Mouse (Mus musculus) fibroblast of lung, adult 2 months (primary cell): ENCODE results near the gene Cntnap1.
"Not testable (repeated sequence)": the region's sequence is repeated elsewhere in the genome, so short reads cannot be mapped to it uniquely, and the experiment has no call there.

Source experiments
- DNase-seq: peaks from one replicate; pipeline ENCODE4 v3.0.0-alpha.2; 2011; ENCODE audit warnings: low read depth

Cntnap1 gene

GRCm38 (mm10) chr11:101170354-101170810 lies at the start of gene Cntnap1:
Gene Cntnap1 (plus strand): TSS chr11:101170523.
- DNase-seq: no peak

GRCm38 (mm10) chr11:101120545-101121188 lies 49.7 kb upstream of the Cntnap1 start:
- DNase-seq: no peak

- not testable (repeated sequence) for DNase-seq
These were observed 45.8 kb upstream of the Cntnap1 start for GRCm38 (mm10) chr11:101124494-101124893.

- not testable (repeated sequence) for DNase-seq
These were observed 45.3 kb upstream of the Cntnap1 start for GRCm38 (mm10) chr11:101125008-101125407.

DNA sequence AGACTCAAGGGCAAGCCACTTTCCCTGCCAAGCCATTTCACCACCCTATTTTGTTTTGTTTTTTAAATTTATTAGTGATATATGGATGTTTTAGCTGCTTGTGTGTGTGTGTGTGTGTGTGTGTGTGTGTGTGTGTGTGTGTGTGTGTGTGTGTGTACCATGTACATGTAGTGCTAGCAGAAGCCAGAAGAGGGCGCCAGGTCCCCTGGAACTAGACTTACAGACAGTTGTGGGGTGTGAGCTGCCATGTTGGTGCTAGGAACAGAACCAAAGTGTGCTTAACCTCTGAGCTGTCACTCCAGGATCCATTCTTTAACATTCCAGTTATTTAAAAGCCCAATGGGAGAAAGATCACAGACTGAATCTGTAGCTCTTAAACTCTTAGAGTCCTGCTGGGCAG lies 43.2 kb upstream of the Cntnap1 start:
- no peak for DNase-seq

- DNase-seq: no peak
These were observed 41.2 kb upstream of the Cntnap1 start for GRCm38 (mm10) chr11:101128996-101129577.

- DNase-seq: no peak
These were observed 40.1 kb upstream of the Cntnap1 start for GRCm38 (mm10) chr11:101130056-101130756.

- DNase-seq: no peak
These were observed 39.1 kb upstream of the Cntnap1 start for GRCm38 (mm10) chr11:101131187-101131586.

GRCm38 (mm10) chr11:101131701-101132100 lies 38.6 kb upstream of the Cntnap1 start:
- no peak for DNase-seq

DNA sequence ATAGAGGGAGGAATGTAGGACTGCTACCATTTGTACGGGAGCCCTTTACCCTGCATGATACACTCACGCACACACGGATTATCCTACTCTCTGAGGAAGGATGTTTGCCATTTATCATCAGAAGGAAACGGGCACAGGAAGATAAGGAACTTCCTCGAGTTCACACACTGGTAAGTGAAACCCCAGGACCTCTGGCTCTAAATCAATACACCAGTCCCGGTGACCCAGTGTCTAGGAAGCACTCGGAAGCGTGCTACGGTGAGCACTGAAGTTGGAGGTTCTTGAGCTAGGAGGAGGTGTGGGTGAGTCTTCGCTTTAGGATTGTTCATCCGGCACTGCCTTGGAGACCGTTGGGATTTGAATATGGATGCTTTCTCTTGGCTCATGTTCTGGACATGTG lies 37.3 kb upstream of the Cntnap1 start:
- DNase-seq: no peak

GRCm38 (mm10) chr11:101134217-101134865 lies 36.0 kb upstream of the Cntnap1 start:
- no peak for DNase-seq

- DNase-seq: no peak
These were observed 33.3 kb upstream of the Cntnap1 start for GRCm38 (mm10) chr11:101137000-101137399.

- no peak for DNase-seq
These were observed 31.7 kb upstream of the Cntnap1 start for GRCm38 (mm10) chr11:101138536-101139181.

DNA sequence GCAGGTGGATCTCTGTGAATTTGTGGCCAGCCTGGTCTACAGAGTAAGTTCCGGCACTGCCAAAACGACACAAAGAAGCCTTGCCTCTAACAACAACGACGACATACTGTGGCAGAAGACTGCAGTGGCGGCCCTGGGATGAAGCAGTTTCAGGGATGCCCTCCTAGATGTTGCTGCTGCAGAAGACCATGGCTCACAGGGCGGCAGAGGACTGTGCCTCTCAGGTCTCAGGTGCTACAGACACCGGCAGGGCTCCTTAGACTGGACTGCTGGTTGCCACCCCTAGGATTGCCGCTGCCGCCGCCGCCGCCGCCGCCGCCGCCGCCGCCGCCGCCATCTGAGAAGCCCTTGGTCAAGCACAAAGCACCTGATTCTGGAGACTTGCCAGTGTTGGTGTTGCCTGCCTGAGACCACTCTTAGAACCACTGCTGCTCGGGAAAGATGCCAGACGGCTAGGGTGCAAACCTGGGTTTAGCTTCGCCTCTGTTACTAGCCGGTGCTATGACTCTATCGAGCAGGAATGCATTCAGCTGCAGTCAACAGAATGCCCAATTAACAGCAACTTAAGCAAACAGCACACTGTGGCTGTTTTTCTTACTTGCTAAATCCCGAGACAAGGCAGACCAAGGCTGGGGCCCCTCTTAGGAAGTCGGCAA lies 30.0 kb upstream of the Cntnap1 start:
- DNase-seq: peak; percentile 44

DNA sequence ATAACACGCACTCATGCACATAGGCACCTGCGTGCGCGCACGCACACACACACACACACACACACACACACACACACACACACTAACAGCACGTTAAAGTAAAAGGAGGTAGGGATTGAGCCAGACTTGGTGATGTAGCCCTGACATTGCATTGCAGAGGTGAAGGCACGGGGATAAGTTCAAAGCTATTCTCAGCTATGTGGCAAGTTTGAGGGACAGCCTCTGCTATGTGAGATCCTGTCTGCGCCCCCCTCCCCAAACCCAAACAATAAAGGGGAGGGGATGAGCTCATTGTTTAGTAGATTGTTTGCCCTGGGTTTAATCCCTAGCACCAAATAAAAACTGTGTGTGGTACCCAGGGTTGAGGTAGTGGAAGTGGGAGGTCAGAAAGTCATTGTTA lies 29.2 kb upstream of the Cntnap1 start:
- DNase-seq: no peak

DNA sequence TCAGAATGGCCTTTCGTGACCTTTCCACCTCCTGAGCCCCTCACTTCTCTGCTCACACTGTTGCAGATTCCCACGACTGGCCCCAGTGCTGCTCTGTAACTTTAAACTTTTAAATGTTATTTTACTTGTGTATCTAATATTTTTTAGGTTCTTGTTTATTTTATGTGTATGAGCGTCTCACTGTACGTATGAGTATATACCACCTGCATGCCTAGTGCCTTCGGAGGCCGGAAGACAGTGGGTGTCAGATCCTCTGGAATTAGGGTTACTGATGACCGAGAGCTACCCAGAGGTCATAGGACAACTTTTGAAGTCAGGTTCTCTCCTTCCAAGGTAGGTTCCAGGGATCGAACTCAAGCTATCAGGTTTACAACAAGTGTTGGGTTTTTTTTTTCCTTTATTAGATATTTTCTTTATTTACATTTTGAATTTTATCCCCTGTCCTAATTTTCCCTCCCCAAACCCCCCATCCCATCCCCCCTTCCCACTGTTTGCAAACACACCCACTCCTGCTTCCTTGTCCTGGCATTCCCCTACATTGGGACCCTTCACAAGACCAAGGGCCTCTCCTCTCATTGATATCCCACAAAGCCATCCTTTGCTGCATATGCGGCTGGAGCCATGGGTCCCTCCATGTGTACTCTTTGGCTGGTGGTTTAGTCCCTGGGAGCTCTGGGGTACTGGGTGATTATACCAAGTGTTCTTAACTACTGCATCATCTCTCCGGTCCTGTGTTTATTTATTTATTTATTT lies 27.9 kb upstream of the Cntnap1 start:
- no peak for DNase-seq

DNA sequence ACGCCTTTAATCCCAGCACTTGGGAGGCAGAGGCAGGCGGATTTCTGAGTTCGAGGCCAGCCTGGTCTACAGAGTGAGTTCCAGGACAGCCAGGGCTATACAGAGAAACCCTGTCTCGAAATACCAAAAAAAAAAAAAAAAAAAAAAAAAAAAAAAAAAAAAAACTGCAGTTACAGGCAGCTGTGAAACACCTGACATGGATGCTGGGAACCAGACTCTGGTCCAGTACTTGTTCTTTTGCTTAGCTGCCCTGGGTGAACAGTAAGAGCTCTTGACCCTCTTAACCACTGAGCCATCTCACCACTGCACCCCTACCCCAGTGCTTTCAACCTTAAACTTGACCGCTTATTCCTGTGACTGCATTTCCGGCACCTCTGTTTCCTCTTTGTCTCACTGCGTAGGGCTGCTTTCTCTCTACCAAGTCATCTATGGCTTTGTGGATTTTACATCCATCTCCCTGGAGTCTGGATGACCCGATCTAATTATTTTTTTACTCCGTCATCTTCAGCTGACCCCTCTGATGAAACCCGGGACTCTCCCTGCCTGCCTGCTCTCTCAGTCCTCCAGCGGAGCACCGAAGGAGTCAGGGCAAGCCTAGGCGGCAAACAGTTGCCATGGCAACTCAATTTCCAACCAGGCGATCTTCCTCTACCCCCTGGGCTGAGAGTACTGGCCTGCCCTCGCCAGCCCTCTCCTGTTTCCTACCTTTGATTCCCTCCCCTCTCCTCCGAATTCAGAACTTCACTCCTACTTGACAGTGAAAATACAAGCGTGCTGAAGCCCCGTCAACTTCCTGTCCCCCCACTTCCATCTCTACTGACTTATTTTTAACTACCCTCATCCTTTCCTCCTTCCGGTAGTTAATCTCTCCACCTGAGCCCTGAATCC lies 26.7 kb upstream of the Cntnap1 start:
- no peak for DNase-seq

- no peak for DNase-seq
These were observed 23.9 kb upstream of the Cntnap1 start for GRCm38 (mm10) chr11:101146377-101146776.

DNA sequence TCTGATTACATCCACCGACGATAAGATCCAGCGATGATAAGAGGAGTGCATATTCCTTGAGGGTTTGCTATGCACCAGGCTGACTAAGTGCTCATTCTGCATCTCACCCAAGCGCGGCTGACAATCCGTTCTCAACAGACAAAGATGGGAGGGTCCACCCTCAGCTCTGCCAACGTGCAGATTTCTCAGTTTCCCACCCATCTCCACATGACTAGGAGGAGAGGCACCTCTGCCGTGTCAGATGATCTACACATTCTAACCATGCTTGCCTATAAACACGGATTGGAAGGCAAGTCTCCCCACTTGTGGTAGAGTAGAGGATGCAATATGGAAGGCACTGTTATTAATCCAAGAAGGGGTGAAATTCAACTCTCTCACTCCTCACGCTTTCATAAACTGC lies 21.6 kb upstream of the Cntnap1 start:
- no peak for DNase-seq
